Mouse (Mus musculus): ENCODE data around the gene Cenpf. TPM values are rescaled to one million over a fixed set of nuclear protein-coding genes. Genes with fewer than 3 reads are reported as not detected.

The Cenpf gene
- polyA plus RNA-seq, 1 experiment from 2014 or later: 71.2 TPM

- Histone ChIP-seq H3K4me1 (replicated peaks) (no peaks in the 10 kb centered on the region), H3K4me2 (no peak overlapping the region), H3K27ac (no peak overlapping the region), H3K9ac (no peak overlapping the region), H3K27me3 (no peaks in the 10 kb centered on the region), H3K36me3 (no peaks in the 10 kb centered on the region), H3K9me3 (replicated peaks) (no peaks in the 10 kb centered on the region), H3K4me3 (no peak overlapping the region)
- WGBS: 70% methylated on average over 6 of the region's 6 CpGs
- no peak for ATAC-seq (replicated peaks; ENCODE audit: insufficient number of reproducible peaks, insufficient read depth, low FRiP score, low read depth)
Measured at GRCm38 (mm10) chr1:189630026-189630425, 57.9 kb downstream of the Cenpf start.

GRCm38 (mm10) chr1:189627976-189628768, 59.7 kb downstream of the Cenpf start:
- no peaks in the 10 kb centered on the region for H3K9me3 ChIP-seq (replicated peaks)
- no peak overlapping the region for H3K9ac ChIP-seq
- no peaks in the 10 kb centered on the region for H3K27me3 ChIP-seq
- H3K4me3 ChIP-seq: no peak overlapping the region
- H3K27ac ChIP-seq: no peak overlapping the region
- WGBS: 49% methylated on average over 9 of the region's 9 CpGs
- ATAC-seq (replicated peaks; ENCODE audit: insufficient number of reproducible peaks, insufficient read depth, low FRiP score, low read depth): peak; percentile 31; the same call in 1 of the 2 replicates
- H3K4me1 ChIP-seq (replicated peaks): no peaks in the 10 kb centered on the region
- H3K36me3 ChIP-seq: no peaks in the 10 kb centered on the region
- H3K4me2 ChIP-seq: no peak overlapping the region

GRCm38 (mm10) chr1:189624756-189625155, 63.1 kb downstream of the Cenpf start:
- ATAC-seq (replicated peaks; ENCODE audit: insufficient number of reproducible peaks, insufficient read depth, low FRiP score, low read depth): no peak

GRCm38 (mm10) chr1:189618970-189619740, 68.7 kb downstream of the Cenpf start:
- H3K27ac ChIP-seq: peak overlapping the region; percentile 47; the same call in 1 of the 2 replicates
- no peak overlapping the region for H3K4me2 ChIP-seq
- no peaks in the 10 kb centered on the region for H3K9me3 ChIP-seq (replicated peaks)
- no peak for ATAC-seq (replicated peaks; ENCODE audit: insufficient number of reproducible peaks, insufficient read depth, low FRiP score, low read depth)
- no peaks in the 10 kb centered on the region for H3K36me3 ChIP-seq
- H3K9ac ChIP-seq: no peak overlapping the region
- 48% methylated on average over 13 of the region's 13 CpGs for WGBS
- H3K4me1 ChIP-seq (replicated peaks): no peaks in the 10 kb centered on the region
- peaks cover 4% of the 10 kb centered on the region; the same call in 1 of the 2 replicates for H3K27me3 ChIP-seq
- H3K4me3 ChIP-seq: no peak overlapping the region

More at GRCm38 (mm10) chr1:189624756-189625155, 63.1 kb downstream of the Cenpf start:
- H3K36me3 ChIP-seq: no peaks in the 10 kb centered on the region
- no peak overlapping the region for H3K4me3 ChIP-seq
- H3K27ac ChIP-seq: no peak overlapping the region
- WGBS: 85% methylated on average over 7 of the region's 7 CpGs
- no peaks in the 10 kb centered on the region for H3K4me1 ChIP-seq (replicated peaks)
- no peaks in the 10 kb centered on the region for H3K27me3 ChIP-seq
- no peak overlapping the region for H3K9ac ChIP-seq
- H3K9me3 ChIP-seq (replicated peaks): no peaks in the 10 kb centered on the region
- no peak overlapping the region for H3K4me2 ChIP-seq

GRCm38 (mm10) chr1:189617381-189617780, 70.5 kb downstream of the Cenpf start:
- Histone ChIP-seq H3K4me1 (replicated peaks) (no peaks in the 10 kb centered on the region), H3K9me3 (replicated peaks) (no peaks in the 10 kb centered on the region), H3K4me2 (no peak overlapping the region), H3K27ac (no peak overlapping the region), H3K36me3 (no peaks in the 10 kb centered on the region), H3K9ac (no peak overlapping the region), H3K4me3 (no peak overlapping the region), H3K27me3 (peaks cover 4% of the 10 kb centered on the region; the same call in 1 of the 2 replicates)
- 88% methylated on average over 5 of the region's 5 CpGs for WGBS
- ATAC-seq (replicated peaks; ENCODE audit: insufficient number of reproducible peaks, insufficient read depth, low FRiP score, low read depth): no peak

GRCm38 (mm10) chr1:189615246-189615645, 72.6 kb downstream of the Cenpf start:
- no peaks in the 10 kb centered on the region for H3K9me3 ChIP-seq (replicated peaks)
- no peaks in the 10 kb centered on the region for H3K4me1 ChIP-seq (replicated peaks)
- peaks cover 4% of the 10 kb centered on the region; the same call in 1 of the 2 replicates for H3K27me3 ChIP-seq
- 73% methylated on average over 7 of the region's 7 CpGs for WGBS
- no peak overlapping the region for H3K9ac ChIP-seq
- H3K4me3 ChIP-seq: no peak overlapping the region
- ATAC-seq (replicated peaks; ENCODE audit: insufficient number of reproducible peaks, insufficient read depth, low FRiP score, low read depth): no peak
- H3K36me3 ChIP-seq: no peaks in the 10 kb centered on the region
- no peak overlapping the region for H3K4me2 ChIP-seq
- H3K27ac ChIP-seq: no peak overlapping the region

- no peak for ATAC-seq (replicated peaks; ENCODE audit: insufficient number of reproducible peaks, insufficient read depth, low FRiP score, low read depth)
- no peaks in the 10 kb centered on the region for H3K36me3 ChIP-seq
- no peak overlapping the region for H3K4me3 ChIP-seq
- H3K4me1 ChIP-seq (replicated peaks): no peaks in the 10 kb centered on the region
- no peak overlapping the region for H3K9ac ChIP-seq
- no peaks in the 10 kb centered on the region for H3K9me3 ChIP-seq (replicated peaks)
- no peak overlapping the region for H3K4me2 ChIP-seq
- no peak overlapping the region for H3K27ac ChIP-seq
- peaks cover 4% of the 10 kb centered on the region; the same call in 1 of the 2 replicates for H3K27me3 ChIP-seq
- WGBS: 54% methylated on average over 7 of the region's 7 CpGs
Measured at GRCm38 (mm10) chr1:189613076-189613475, 74.8 kb downstream of the Cenpf start.

GRCm38 (mm10) chr1:189611775-189612174, 76.1 kb downstream of the Cenpf start:
- no peak for ATAC-seq (replicated peaks; ENCODE audit: insufficient number of reproducible peaks, insufficient read depth, low FRiP score, low read depth)

GRCm38 (mm10) chr1:189608640-189609039, 79.2 kb downstream of the Cenpf start:
- H3K9ac ChIP-seq: no peak overlapping the region
- H3K9me3 ChIP-seq (replicated peaks): no peaks in the 10 kb centered on the region
- WGBS: 18% methylated on average over 5 of the region's 5 CpGs
- H3K27me3 ChIP-seq: no peaks in the 10 kb centered on the region
- no peaks in the 10 kb centered on the region for H3K4me1 ChIP-seq (replicated peaks)
- no peak for ATAC-seq (replicated peaks; ENCODE audit: insufficient number of reproducible peaks, insufficient read depth, low FRiP score, low read depth)
- H3K36me3 ChIP-seq: no peaks in the 10 kb centered on the region
- no peak overlapping the region for H3K4me3 ChIP-seq
- no peak overlapping the region for H3K27ac ChIP-seq
- no peak overlapping the region for H3K4me2 ChIP-seq

More at GRCm38 (mm10) chr1:189611775-189612174, 76.1 kb downstream of the Cenpf start:
- Histone ChIP-seq H3K9me3 (replicated peaks) (no peaks in the 10 kb centered on the region), H3K4me2 (no peak overlapping the region), H3K9ac (no peak overlapping the region), H3K36me3 (no peaks in the 10 kb centered on the region), H3K4me3 (no peak overlapping the region), H3K4me1 (replicated peaks) (no peaks in the 10 kb centered on the region), H3K27ac (no peak overlapping the region), H3K27me3 (no peaks in the 10 kb centered on the region)
- 79% methylated on average over 4 of the region's 4 CpGs for WGBS

- Histone ChIP-seq H3K27me3 (no peaks in the 10 kb centered on the region), H3K4me1 (replicated peaks) (no peaks in the 10 kb centered on the region), H3K27ac (no peak overlapping the region), H3K4me2 (no peak overlapping the region), H3K4me3 (no peak overlapping the region), H3K9me3 (replicated peaks) (no peaks in the 10 kb centered on the region), H3K36me3 (no peaks in the 10 kb centered on the region), H3K9ac (no peak overlapping the region)
- no peak for ATAC-seq (replicated peaks; ENCODE audit: insufficient number of reproducible peaks, insufficient read depth, low FRiP score, low read depth)
- 69% methylated on average over 3 of the region's 3 CpGs for WGBS
Measured at GRCm38 (mm10) chr1:189608039-189608438, 79.8 kb downstream of the Cenpf start.

- Histone ChIP-seq H3K9me3 (replicated peaks) (no peaks in the 10 kb centered on the region), H3K27ac (no peak overlapping the region), H3K36me3 (no peaks in the 10 kb centered on the region), H3K27me3 (no peaks in the 10 kb centered on the region), H3K4me3 (no peak overlapping the region), H3K9ac (no peak overlapping the region), H3K4me2 (no peak overlapping the region), H3K4me1 (replicated peaks) (no peaks in the 10 kb centered on the region)
- WGBS: 80% methylated on average over 8 of the region's 8 CpGs
- no peak for ATAC-seq (replicated peaks; ENCODE audit: insufficient number of reproducible peaks, insufficient read depth, low FRiP score, low read depth)
Measured at GRCm38 (mm10) chr1:189605598-189606126, 82.2 kb downstream of the Cenpf start.

Data from heart, embryonic 15.5 days (tissue).